Mouse (Mus musculus): ENCODE measurements around the gene Crebbp. TPM values are rescaled to one million over a fixed set of nuclear protein-coding genes. Genes with fewer than 3 reads are reported as not detected.
"Not testable (repeated sequence)": the region's sequence is repeated elsewhere in the genome, so short reads cannot be mapped to it uniquely, and the experiment has no call there.

The Crebbp gene
- total RNA-seq (2021) (10 to 100 TPM; 34.8 to 39.5 TPM), polyA plus RNA-seq (2012; rRNA removed) (15.1 and 17.2 TPM in 2 replicates)
- long read RNA-seq, partial matches to known transcripts = 0 of 8 reads
- long read RNA-seq, other reads (novel, unspliced or antisense) = 8 of 8 reads

DNA sequence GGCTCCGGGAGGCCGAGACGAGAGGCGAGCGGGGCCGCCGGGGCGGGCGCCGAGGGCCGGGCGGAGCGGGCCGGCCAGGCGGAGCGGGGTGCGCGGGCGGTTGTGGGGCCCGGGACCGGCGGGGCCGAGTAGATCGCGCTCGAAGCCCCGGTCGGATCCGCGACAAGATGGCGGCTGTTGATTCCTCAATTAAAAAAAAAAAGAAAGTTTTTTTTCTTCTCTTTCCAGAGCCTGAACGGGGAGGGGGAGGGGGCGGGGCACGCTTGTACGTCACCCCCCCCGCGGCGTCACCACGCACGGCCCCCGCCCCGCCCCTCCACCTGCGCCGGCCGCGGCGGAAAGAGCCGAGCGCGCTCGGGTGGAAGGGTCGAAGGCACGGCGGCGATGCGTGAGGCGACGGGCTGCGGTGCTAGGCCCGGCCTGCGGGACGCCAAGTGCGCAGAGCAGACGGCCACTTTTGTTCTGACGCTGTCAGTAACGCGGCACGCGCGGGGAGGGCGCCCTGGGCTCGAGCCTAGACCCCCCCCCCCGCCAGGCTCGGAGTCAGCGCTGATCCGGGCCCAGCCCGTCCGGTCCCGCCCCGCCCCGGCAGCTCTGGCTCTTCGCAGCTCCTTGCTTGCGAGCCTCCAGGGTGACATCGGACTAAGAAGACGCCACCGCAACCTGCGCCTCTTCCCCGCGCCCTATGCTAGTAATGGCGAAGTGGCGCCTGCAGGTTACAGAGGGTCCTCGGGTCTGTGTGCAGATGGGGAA lies at the start of gene Crebbp:
TSS of gene Crebbp (minus strand) at position 199 of the 753 bp plus-strand sequence.
- Histone ChIP-seq H3K9ac (ENCODE audit: low read depth, low read length) (peak within 1 kb of the TSS; percentile 98), H3K4me1 (ENCODE audit: control insufficient read depth, insufficient read depth, low read length) (peaks cover 8% of the 10 kb centered on the region), H3K27ac (peak within 1 kb of the TSS; percentile 96), H3K27me3 (ENCODE audit: control insufficient read depth, insufficient read depth, low read length) (no peaks in the 10 kb centered on the region), H3K36me3 (ENCODE audit: control insufficient read depth, insufficient read depth, low read length) (peaks cover 10% of the 10 kb centered on the region), H3K79me2 (replicated peaks; ENCODE audit: control insufficient read depth, insufficient read depth, low read length) (peaks cover 3% of the 10 kb centered on the region; the same call in 1 of the 2 replicates), H3K4me3 (peak within 1 kb of the TSS; percentile 93)
- DNase-seq = peak; percentile 93 to 96
- intact Hi-C loops (cut with DNase I) = loop anchor here (5.0 to 10.0 kb wide), 7 partner anchors 53 to 1041 kb away; partner anchors contain the start of genes Eef2kmt, Slx4 and Trap1
- TF ChIP-seq EP300 (IDR thresholded peaks at IDR 0.05; ENCODE audit: insufficient read depth, low read depth, low read length) (no peak), POLR2A (IDR thresholded peaks at IDR 0.05; ENCODE audit: insufficient read depth, low read depth, low read length) (peak; percentile 59; the same call in 1 of the 2 replicates)
- 4% methylated on average over 77 of the region's 92 CpGs for WGBS

DNA sequence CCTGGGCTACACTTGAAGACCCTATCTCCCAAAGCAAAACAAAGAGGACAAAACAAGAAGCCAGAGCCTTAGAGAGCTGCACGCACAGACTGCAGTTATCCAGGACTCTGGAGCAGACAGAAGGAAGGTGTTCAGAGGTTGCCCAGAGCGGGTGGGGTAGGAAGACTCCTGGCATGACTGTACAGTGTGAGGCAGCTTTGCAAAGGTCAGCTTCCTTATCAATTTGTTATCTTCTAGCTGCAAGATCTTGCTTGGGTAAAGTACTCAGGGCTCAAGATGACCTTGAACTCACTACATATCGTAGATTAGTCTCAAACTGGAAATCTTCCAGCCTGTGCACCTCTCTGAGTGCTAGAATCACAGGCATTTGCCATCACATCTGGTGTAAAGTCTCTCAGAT lies 49.7 kb upstream of the Crebbp start:
- no peaks in the 10 kb centered on the region for H3K79me2 ChIP-seq (replicated peaks; ENCODE audit: control insufficient read depth, insufficient read depth, low read length)
- H3K36me3 ChIP-seq (ENCODE audit: control insufficient read depth, insufficient read depth, low read length) = no peaks in the 10 kb centered on the region
- H3K4me3 ChIP-seq = no peak overlapping the region
- H3K27me3 ChIP-seq (ENCODE audit: control insufficient read depth, insufficient read depth, low read length) = no peaks in the 10 kb centered on the region
- no peak for DNase-seq
- peaks cover 3% of the 10 kb centered on the region for H3K4me1 ChIP-seq (ENCODE audit: control insufficient read depth, insufficient read depth, low read length)
- 55% methylated on average over 3 of the region's 3 CpGs for WGBS
- TF ChIP-seq EP300 (IDR thresholded peaks at IDR 0.05; ENCODE audit: insufficient read depth, low read depth, low read length) (no peak), CTCF (IDR thresholded peaks at IDR 0.05) (no peak)
- intact Hi-C loops (cut with DNase I) = no loop called here
- no peak overlapping the region for H3K27ac ChIP-seq
- no peak overlapping the region for H3K9ac ChIP-seq (ENCODE audit: low read depth, low read length)

DNA sequence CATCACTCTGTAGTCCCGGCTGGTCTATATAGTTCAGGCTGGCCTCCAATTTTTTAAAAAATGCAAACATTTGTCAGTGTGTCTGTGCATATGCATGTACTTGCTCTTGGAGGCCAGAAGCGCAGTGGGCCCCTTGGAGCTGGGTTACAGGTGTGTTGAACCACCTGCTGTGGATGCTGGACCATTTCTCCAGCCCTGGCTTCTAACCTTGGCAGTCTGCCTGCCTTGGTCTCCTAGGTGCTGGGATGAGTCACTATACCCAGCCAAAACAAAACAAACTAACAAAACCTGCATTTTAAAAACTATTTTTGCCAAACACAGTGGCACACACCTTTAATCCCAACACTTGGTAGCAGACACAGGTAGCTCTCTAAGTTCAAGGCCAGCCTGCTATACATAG lies 43.7 kb upstream of the Crebbp start:
- Histone ChIP-seq H3K36me3 (ENCODE audit: control insufficient read depth, insufficient read depth, low read length) (no peaks in the 10 kb centered on the region), H3K27ac (no peak overlapping the region), H3K4me1 (ENCODE audit: control insufficient read depth, insufficient read depth, low read length) (no peaks in the 10 kb centered on the region), H3K27me3 (ENCODE audit: control insufficient read depth, insufficient read depth, low read length) (no peaks in the 10 kb centered on the region), H3K4me3 (no peak overlapping the region), H3K79me2 (replicated peaks; ENCODE audit: control insufficient read depth, insufficient read depth, low read length) (no peaks in the 10 kb centered on the region), H3K9ac (ENCODE audit: low read depth, low read length) (no peak overlapping the region)
- WGBS = 86% methylated on average over 2 of the region's 2 CpGs
- TF ChIP-seq CTCF (IDR thresholded peaks at IDR 0.05) = no peak
- TF ChIP-seq EP300 (IDR thresholded peaks at IDR 0.05; ENCODE audit: insufficient read depth, low read depth, low read length) = no peak
- no peak for TF ChIP-seq POLR2A (IDR thresholded peaks at IDR 0.05; ENCODE audit: insufficient read depth, low read depth, low read length)
- intact Hi-C loops (cut with DNase I) = no loop called here
- no peak for DNase-seq

DNA sequence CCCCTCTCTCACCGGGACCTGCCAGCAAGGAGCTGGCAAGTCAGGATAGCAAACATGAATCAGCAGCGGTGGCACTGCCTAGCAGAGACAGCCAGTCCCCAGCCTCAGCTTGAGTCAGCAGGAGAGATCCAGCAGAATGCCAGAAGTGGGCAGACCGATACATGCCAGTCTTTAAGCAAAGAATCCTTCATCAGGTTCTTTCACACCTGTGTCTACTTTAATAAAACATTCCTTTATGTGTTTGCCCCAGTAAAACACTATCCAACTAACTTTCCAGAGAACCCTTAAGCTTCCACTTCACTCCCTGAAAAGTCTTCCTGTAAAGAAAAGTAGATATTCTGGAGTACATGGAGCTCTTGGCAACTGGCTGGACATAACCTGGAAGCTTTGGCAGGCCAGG lies 35.0 kb upstream of the Crebbp start:
- no peak for DNase-seq
- intact Hi-C loops (cut with DNase I) = no loop called here
- no peak for TF ChIP-seq POLR2A (IDR thresholded peaks at IDR 0.05; ENCODE audit: insufficient read depth, low read depth, low read length)
- no peak for TF ChIP-seq CTCF (IDR thresholded peaks at IDR 0.05)
- TF ChIP-seq EP300 (IDR thresholded peaks at IDR 0.05; ENCODE audit: insufficient read depth, low read depth, low read length) = no peak
- Histone ChIP-seq H3K4me3 (no peak overlapping the region), H3K9ac (ENCODE audit: low read depth, low read length) (no peak overlapping the region), H3K27me3 (ENCODE audit: control insufficient read depth, insufficient read depth, low read length) (no peaks in the 10 kb centered on the region), H3K36me3 (ENCODE audit: control insufficient read depth, insufficient read depth, low read length) (no peaks in the 10 kb centered on the region), H3K79me2 (replicated peaks; ENCODE audit: control insufficient read depth, insufficient read depth, low read length) (no peaks in the 10 kb centered on the region), H3K4me1 (ENCODE audit: control insufficient read depth, insufficient read depth, low read length) (no peaks in the 10 kb centered on the region), H3K27ac (no peak overlapping the region)
- WGBS = 86% methylated on average over 3 of the region's 3 CpGs

DNA sequence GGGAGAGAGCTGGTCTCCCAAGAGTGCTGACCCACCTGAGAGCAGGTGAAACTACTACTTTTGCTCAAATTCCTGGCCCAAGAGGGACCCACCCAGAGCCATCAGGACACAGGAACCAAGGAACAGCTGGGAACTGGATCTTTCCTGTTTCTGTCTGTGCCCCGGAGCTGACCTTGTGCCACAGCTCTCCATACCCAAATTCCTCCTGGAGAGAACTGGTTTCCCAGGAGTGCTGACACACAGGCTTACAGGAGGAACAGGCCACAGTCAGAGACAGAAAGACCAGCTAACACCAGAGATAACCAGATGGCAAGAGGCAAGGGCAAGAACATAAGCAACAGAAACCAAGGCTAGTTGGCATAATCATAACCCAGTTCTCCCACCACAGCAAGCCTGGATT lies 31.4 kb upstream of the Crebbp start:
- H3K27me3 ChIP-seq (ENCODE audit: control insufficient read depth, insufficient read depth, low read length); H3K9ac ChIP-seq (ENCODE audit: low read depth, low read length); DNase-seq; H3K79me2 ChIP-seq (replicated peaks; ENCODE audit: control insufficient read depth, insufficient read depth, low read length); H3K4me3 ChIP-seq; intact Hi-C loops (cut with DNase I); H3K4me1 ChIP-seq (ENCODE audit: control insufficient read depth, insufficient read depth, low read length); H3K36me3 ChIP-seq (ENCODE audit: control insufficient read depth, insufficient read depth, low read length); H3K27ac ChIP-seq: not testable (repeated sequence)
- WGBS = 92% methylated on average over 1 of the region's 1 CpGs

DNA sequence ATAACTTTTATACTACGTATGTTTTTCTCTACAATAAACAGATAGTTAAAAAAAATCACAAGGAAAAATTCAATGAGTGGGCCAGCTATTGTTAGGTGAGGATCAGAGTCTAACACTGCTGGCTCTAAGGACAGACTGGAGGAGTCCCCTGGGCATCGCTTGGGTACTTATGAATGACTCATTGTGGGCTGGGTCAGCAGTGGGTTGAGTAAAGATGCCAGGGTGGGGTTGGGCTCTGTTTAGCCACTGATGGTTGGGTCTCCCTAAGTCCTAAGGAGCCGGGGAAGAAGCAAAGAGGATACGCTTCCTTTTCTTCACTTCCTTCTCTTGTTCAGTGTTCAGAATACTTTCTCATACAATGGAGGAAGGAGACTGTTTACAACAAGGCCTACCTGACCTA lies 22.3 kb upstream of the Crebbp start:
- H3K27me3 ChIP-seq (ENCODE audit: control insufficient read depth, insufficient read depth, low read length) = no peaks in the 10 kb centered on the region
- 50% methylated on average over 4 of the region's 4 CpGs for WGBS
- H3K4me3 ChIP-seq = no peak overlapping the region
- intact Hi-C loops (cut with DNase I) = no loop called here
- H3K9ac ChIP-seq (ENCODE audit: low read depth, low read length) = no peak overlapping the region
- DNase-seq = no peak
- H3K79me2 ChIP-seq (replicated peaks; ENCODE audit: control insufficient read depth, insufficient read depth, low read length) = no peaks in the 10 kb centered on the region
- TF ChIP-seq EP300 (IDR thresholded peaks at IDR 0.05; ENCODE audit: insufficient read depth, low read depth, low read length) = no peak
- TF ChIP-seq POLR2A (IDR thresholded peaks at IDR 0.05; ENCODE audit: insufficient read depth, low read depth, low read length) = no peak
- TF ChIP-seq CTCF (IDR thresholded peaks at IDR 0.05) = no peak
- no peaks in the 10 kb centered on the region for H3K36me3 ChIP-seq (ENCODE audit: control insufficient read depth, insufficient read depth, low read length)
- H3K4me1 ChIP-seq (ENCODE audit: control insufficient read depth, insufficient read depth, low read length) = no peaks in the 10 kb centered on the region
- no peak overlapping the region for H3K27ac ChIP-seq
